Comparison of ENCODE assay signal across 11 mouse cellular contexts in genomic region chr15:84104626-84105025, GRCm38 (mm10). TPM values are rescaled to one million over a fixed set of nuclear protein-coding genes. Genes with fewer than 3 reads are reported as not detected.
DNase-seq lines count a peak whose midpoint lies in the region; ATAC-seq and TF ChIP-seq lines count a peak whose summit lies in the region.
"Had no signal": no experiment of that assay in that cellular context is flagged by ENCODE, and none has a peak within 500 bp of the region (broad histone marks: within the 10 kb centered on the region; RNA-seq: fewer than 3 reads in every experiment).

No protein-coding gene starts in this region.

- H3K4me1 ChIP-seq in lung, embryonic 14.5 days (ENCODE audit: insufficient read depth) = no peaks in the 10 kb centered on the region
- H3K4me1 ChIP-seq in embryonic facial prominence, embryonic 14.5 days (ENCODE audit: control insufficient read depth, insufficient read depth, low read length) = no peaks in the 10 kb centered on the region
- peaks cover 16% of the 10 kb centered on the region for H3K4me1 ChIP-seq in hindbrain, postnatal 0 days (ENCODE audit: insufficient read depth, low read length)
- peaks cover 5% of the 10 kb centered on the region; the same call in 1 of the 2 replicates for H3K4me1 ChIP-seq in neural tube, embryonic 14.5 days (ENCODE audit: control insufficient read depth, insufficient read depth, low read length)
- peaks cover 9% of the 10 kb centered on the region; the same call in 1 of the 2 replicates for H3K4me1 ChIP-seq in thymus, adult 2 months (replicated peaks; ENCODE audit: control insufficient read depth, insufficient read depth, low read length)

- H3K27me3 ChIP-seq in lung, embryonic 14.5 days (ENCODE audit: insufficient read depth, low read length) = peaks cover 24% of the 10 kb centered on the region
- H3K27me3 ChIP-seq in embryonic facial prominence, embryonic 14.5 days (replicated peaks; ENCODE audit: control insufficient read depth, insufficient read depth, low read length) = peaks cover 37% of the 10 kb centered on the region
- no peaks in the 10 kb centered on the region for H3K27me3 ChIP-seq in hindbrain, postnatal 0 days (ENCODE audit: insufficient read depth, low read length)
- H3K27me3 ChIP-seq in neural tube, embryonic 14.5 days (ENCODE audit: control insufficient read depth, insufficient read depth, low read length) = peaks cover 2% of the 10 kb centered on the region; the same call in 1 of the 2 replicates
- H3K27me3 ChIP-seq in thymus, adult 2 months (ENCODE audit: control insufficient read depth, insufficient read depth, low read length) = no peaks in the 10 kb centered on the region; the same call in 1 of the 2 replicates

- H3K4me3 ChIP-seq in lung, embryonic 14.5 days (ENCODE audit: low read depth, low read length) = no peak overlapping the region
- peak overlapping the region; percentile 41; the same call in 1 of the 2 replicates for H3K4me3 ChIP-seq in embryonic facial prominence, embryonic 14.5 days (ENCODE audit: low read depth, low read length)
- peak overlapping the region; percentile 61 for H3K4me3 ChIP-seq in hindbrain, postnatal 0 days (ENCODE audit: low read length)
- peak overlapping the region; percentile 65 for H3K4me3 ChIP-seq in neural tube, embryonic 14.5 days (ENCODE audit: low read depth, low read length)
- no peak overlapping the region for H3K4me3 ChIP-seq in thymus, adult 2 months (ENCODE audit: control insufficient read depth, insufficient read depth, low read length)

- WGBS in lung, embryonic 14.5 days = 73% methylated on average over 7 of the region's 7 CpGs
- 78% methylated on average over 7 of the region's 7 CpGs for WGBS in embryonic facial prominence, embryonic 14.5 days
- WGBS in hindbrain, postnatal 0 days = 82% methylated on average over 7 of the region's 7 CpGs
- 73% methylated on average over 7 of the region's 7 CpGs for WGBS in neural tube, embryonic 14.5 days
- WGBS in thymus, adult 2 months = 85% methylated on average over 7 of the region's 7 CpGs

- H3K9me3 ChIP-seq in lung, embryonic 14.5 days (ENCODE audit: low read depth, low read length) = no peaks in the 10 kb centered on the region
- H3K9me3 ChIP-seq in embryonic facial prominence, embryonic 14.5 days (ENCODE audit: control insufficient read depth, low read length) = no peaks in the 10 kb centered on the region
- no peaks in the 10 kb centered on the region for H3K9me3 ChIP-seq in hindbrain, postnatal 0 days (ENCODE audit: low read length)
- H3K9me3 ChIP-seq in neural tube, embryonic 14.5 days (ENCODE audit: control insufficient read depth, low read length) = no peaks in the 10 kb centered on the region

- no peak overlapping the region for H3K9ac ChIP-seq in lung, embryonic 14.5 days
- no peak overlapping the region for H3K9ac ChIP-seq in embryonic facial prominence, embryonic 14.5 days (ENCODE audit: low read depth, low read length)
- peak overlapping the region; percentile 71 for H3K9ac ChIP-seq in hindbrain, postnatal 0 days (replicated peaks; ENCODE audit: low read length)
- H3K9ac ChIP-seq in neural tube, embryonic 14.5 days (replicated peaks; ENCODE audit: low read depth, low read length) = peak overlapping the region; percentile 76

- no peak for TF ChIP-seq CTCF in lung, embryonic 14.5 days (IDR thresholded peaks at IDR 0.05; ENCODE audit: low read depth)
- TF ChIP-seq CTCF in hindbrain, postnatal 0 days (IDR thresholded peaks at IDR 0.05; ENCODE audit: low read depth) = no peak
- no peak for TF ChIP-seq CTCF in thymus, adult 2 months (IDR thresholded peaks at IDR 0.05; ENCODE audit: borderline replicate concordance, control insufficient read depth, extremely low read depth, insufficient read depth, low read length, poor library complexity)

- no peak for ATAC-seq in lung, embryonic 14.5 days (ENCODE audit: insufficient read depth)
- no peak for ATAC-seq in embryonic facial prominence, embryonic 14.5 days (ENCODE audit: low read depth)
- no peak for ATAC-seq in hindbrain, postnatal 0 days
- no peak for ATAC-seq in neural tube, embryonic 14.5 days (ENCODE audit: low read depth)

- H3K36me3 ChIP-seq in lung, embryonic 14.5 days (ENCODE audit: insufficient read depth) = no peaks in the 10 kb centered on the region
- H3K36me3 ChIP-seq in embryonic facial prominence, embryonic 14.5 days (ENCODE audit: control insufficient read depth, insufficient read depth, low read length) = no peaks in the 10 kb centered on the region
- no peaks in the 10 kb centered on the region for H3K36me3 ChIP-seq in hindbrain, postnatal 0 days (ENCODE audit: insufficient read depth, low read length)
- H3K36me3 ChIP-seq in neural tube, embryonic 14.5 days (ENCODE audit: control insufficient read depth, insufficient read depth, low read length) = no peaks in the 10 kb centered on the region
- H3K36me3 ChIP-seq in thymus, adult 2 months (ENCODE audit: control insufficient read depth, insufficient read depth, low read length) = no peaks in the 10 kb centered on the region

- TF ChIP-seq POLR2A in thymus, adult 2 months (IDR thresholded peaks at IDR 0.05; ENCODE audit: control insufficient read depth, extremely low read depth, insufficient read depth, low read length, poor library complexity) = no peak

- DNase-seq in lung, embryonic 14.5 days = no peak
- no peak for DNase-seq in lung, adult 18-20 months
- DNase-seq in embryonic facial prominence, embryonic 14.5 days (ENCODE audit: low spot score) = no peak
- DNase-seq in hindbrain, postnatal 0 days (ENCODE audit: low spot score) = no peak
- no peak for DNase-seq in thymus, adult 2 months
- DNase-seq in layer of hippocampus, adult 9-10 months (ENCODE audit: low spot score) = no peak
- DNase-seq in T-cell, adult 2 months (ENCODE audit: low spot score) = no peak
- DNase-seq: heart, adult 2 months had no signal

- H3K4me2 ChIP-seq in lung, embryonic 14.5 days = peak overlapping the region; percentile 85
- H3K4me2 ChIP-seq in embryonic facial prominence, embryonic 14.5 days (ENCODE audit: low read depth, low read length) = peak overlapping the region; percentile 61
- peak overlapping the region; percentile 61 for H3K4me2 ChIP-seq in hindbrain, postnatal 0 days (ENCODE audit: low read depth, low read length)
- H3K4me2 ChIP-seq in neural tube, embryonic 14.5 days (ENCODE audit: low read depth, low read length) = peak overlapping the region; percentile 71

- no peak overlapping the region for H3K27ac ChIP-seq in lung, embryonic 14.5 days (ENCODE audit: low read depth)
- no peak overlapping the region for H3K27ac ChIP-seq in embryonic facial prominence, embryonic 14.5 days (replicated peaks; ENCODE audit: low read depth, low read length)
- H3K27ac ChIP-seq in hindbrain, postnatal 0 days = 0 out of 2 replicates have a peak overlapping the region, but pooled peaks have one; percentile 67
- no peak overlapping the region for H3K27ac ChIP-seq in neural tube, embryonic 14.5 days (ENCODE audit: low read depth, low read length)
- H3K27ac ChIP-seq in thymus, adult 2 months (ENCODE audit: control insufficient read depth, insufficient read depth, low read length) = no peak overlapping the region
- H3K27ac ChIP-seq: heart, adult 2 months had no signal

RNA-seq across cellular contexts. Expression of gene Sult4a1, which starts 0.9 kb away (rescaled TPM):
- polyA plus RNA-seq in lung, embryonic 14.5 days (2014; fragmentation: Nextera tagmentation; extraction: Ambion mirVana) = 0.62 and 0.75 TPM in 2 replicates
- 8.8 and 9.2 TPM in 2 replicates for polyA plus RNA-seq in embryonic facial prominence, embryonic 14.5 days (2014; fragmentation: Nextera tagmentation; extraction: Ambion mirVana)
- 248 and 251 TPM in 2 replicates for total RNA-seq in hindbrain, postnatal 0 days (2014; rRNA removed)
- polyA plus RNA-seq in hindbrain, postnatal 0 days (2015; fragmentation: Nextera tagmentation; extraction: Ambion mirVana) = 155 TPM in 2 replicates
- 82.9 and 90.5 TPM in 2 replicates for polyA plus RNA-seq in neural tube, embryonic 14.5 days (2014; fragmentation: Nextera tagmentation; extraction: Ambion mirVana)
- polyA plus RNA-seq in thymus, adult 2 months (2012; rRNA removed) = 0.11 and 0.22 TPM in 2 replicates

RNA-seq across cellular contexts. Expression of gene Pnpla5, which starts 18.3 kb away (rescaled TPM):
- polyA plus RNA-seq in lung, embryonic 14.5 days (2014; fragmentation: Nextera tagmentation; extraction: Ambion mirVana) = not detected in 2 replicates
- not detected in 2 replicates for polyA plus RNA-seq in embryonic facial prominence, embryonic 14.5 days (2014; fragmentation: Nextera tagmentation; extraction: Ambion mirVana)
- not detected in 2 replicates for total RNA-seq in hindbrain, postnatal 0 days (2014; rRNA removed)
- polyA plus RNA-seq in hindbrain, postnatal 0 days (2015; fragmentation: Nextera tagmentation; extraction: Ambion mirVana) = not detected in 2 replicates
- not detected in 2 replicates for polyA plus RNA-seq in neural tube, embryonic 14.5 days (2014; fragmentation: Nextera tagmentation; extraction: Ambion mirVana)
- polyA plus RNA-seq in thymus, adult 2 months (2012; rRNA removed) = 0.08 and 0.13 TPM in 2 replicates
- total RNA-seq: heart, adult 2 months had no signal
- polyA plus RNA-seq: heart, adult 2 months; kidney, embryonic 14.5 days; limb, embryonic 11.5 days had no signal

RNA-seq across cellular contexts. Expression of gene Efcab6, which starts 39.4 kb away (rescaled TPM):
- polyA plus RNA-seq in lung, embryonic 14.5 days (2014; fragmentation: Nextera tagmentation; extraction: Ambion mirVana) = 0.33 and 0.77 TPM in 2 replicates
- polyA plus RNA-seq in embryonic facial prominence, embryonic 14.5 days (2014; fragmentation: Nextera tagmentation; extraction: Ambion mirVana) = 0.42 and 1.3 TPM in 2 replicates
- 0.52 and 6.8 TPM in 2 replicates for total RNA-seq in hindbrain, postnatal 0 days (2014; rRNA removed)
- 0.42 and 1.6 TPM in 2 replicates for polyA plus RNA-seq in hindbrain, postnatal 0 days (2015; fragmentation: Nextera tagmentation; extraction: Ambion mirVana)
- polyA plus RNA-seq in neural tube, embryonic 14.5 days (2014; fragmentation: Nextera tagmentation; extraction: Ambion mirVana) = 0.55 and 0.84 TPM in 2 replicates
- 0.09 and 0.13 TPM in 2 replicates for polyA plus RNA-seq in thymus, adult 2 months (2012; rRNA removed)
- total RNA-seq: heart, adult 2 months had no signal
- polyA plus RNA-seq: kidney, embryonic 14.5 days; limb, embryonic 11.5 days had no signal

Comparison
In these comparisons a context has a peak if more than half of its experiments do, and no peak if none do; other contexts are left out.
1. H3K4me3 ChIP-seq: peak in embryonic facial prominence, embryonic 14.5 days (single experiment), hindbrain, postnatal 0 days (single experiment) and neural tube, embryonic 14.5 days (single experiment); none in lung, embryonic 14.5 days (single experiment) and thymus, adult 2 months (single experiment).
2. H3K9ac ChIP-seq: peak in hindbrain, postnatal 0 days (single experiment) and neural tube, embryonic 14.5 days (single experiment); none in lung, embryonic 14.5 days (single experiment) and embryonic facial prominence, embryonic 14.5 days (single experiment).
3. Peak in every context shown above with its lines, with median percentiles within 50 percentile points of each other: H3K4me2 ChIP-seq.